Mouse (Mus musculus) lung, postnatal 0 days (tissue): Measurements from ENCODE around the gene Lars2. TPM values are rescaled to one million over a fixed set of nuclear protein-coding genes. Genes with fewer than 3 reads are reported as not detected.
A peak's percentile ranks its signal among the peaks of the same experiment; 100 is the strongest.

Experiments
- ATAC-seq: fragments of 200-750 bp; cut with Nextera tagmentation; 2 replicates; pipeline ENCODE4 v1.8.0; 2017; ENCODE audit warnings: moderate library complexity
- DNase-seq: peaks from one replicate; pipeline ENCODE4 v3.0.0-alpha.2; 2016; ENCODE audit warnings: low spot score
- H3K27ac ChIP-seq: fragments of 300-500 bp; sonication (generic); 2 replicates; pipeline ENCODE4 v1.5.1; 2014; ENCODE audit warnings: antibody characterized with exemption, mild to moderate bottlenecking, low read length, mixed read lengths
- H3K27me3 ChIP-seq: fragments of 300-500 bp; sonication (generic); replicated peaks from 2 replicates; pipeline ENCODE4 v1.6.1; 2014; ENCODE audit warnings: low read length, mixed read lengths; ENCODE audit not compliant: insufficient read depth
- H3K36me3 ChIP-seq: fragments of 300-500 bp; sonication (generic); 2 replicates; pipeline ENCODE4 v1.6.1; 2014; ENCODE audit warnings: low read length, mixed read lengths; ENCODE audit not compliant: insufficient read depth
- H3K4me1 ChIP-seq: fragments of 300-500 bp; sonication (generic); 2 replicates; pipeline ENCODE4 v1.6.1; 2014; ENCODE audit warnings: antibody characterized with exemption, low read depth, low read length, mixed read lengths; ENCODE audit not compliant: insufficient read depth
- H3K4me2 ChIP-seq: fragments of 300-500 bp; sonication (generic); replicated peaks from 2 replicates; pipeline ENCODE4 v1.6.1; 2014; ENCODE audit warnings: low read depth, mild to moderate bottlenecking, low read length, moderate library complexity, mixed read lengths
- H3K4me3 ChIP-seq: fragments of 300-500 bp; sonication (generic); 2 replicates; pipeline ENCODE4 v1.5.1; 2014; ENCODE audit warnings: low read depth, low read length
- H3K9ac ChIP-seq: fragments of 300-500 bp; sonication (generic); replicated peaks from 2 replicates; pipeline ENCODE4 v1.6.1; 2014; ENCODE audit warnings: low read depth, mild to moderate bottlenecking
- H3K9me3 ChIP-seq: fragments of 300-500 bp; sonication (generic); 2 replicates; pipeline ENCODE4 v1.6.1; 2016; ENCODE audit warnings: low read length, mixed read lengths
- CTCF ChIP-seq: IDR thresholded peaks from 2 replicates; pipeline ENCODE4 v1.5.1; 2016; ENCODE audit warnings: antibody characterized with exemption, mild to moderate bottlenecking
- EP300 ChIP-seq: IDR thresholded peaks from 2 replicates; pipeline ENCODE4 v1.6.1; 2016; ENCODE audit warnings: antibody characterized with exemption, mild to moderate bottlenecking, control low read depth
- WGBS: fragments of 180-500 bp; shearing (Covaris S2); extraction: QIAGEN DNeasy Blood & Tissue Kit; methylation state at CpG from one replicate; pipeline ENCODE4 v1.1.7; 2014; 5-methylcytosine and 5-hydroxymethylcytosine counted together
- polyA plus RNA-seq: library from polyadenylated mRNA; unstranded; fragments of >200 nt; fragmentation: Nextera tagmentation; extraction: Ambion mirVana; gene quantifications from 2 replicates; pipeline ENCODE4 v1.2.1, GENCODE M21; 2015

The Lars2 gene
- polyA plus RNA-seq, 1 experiment from 2014 or later: 1,202 TPM

DNA sequence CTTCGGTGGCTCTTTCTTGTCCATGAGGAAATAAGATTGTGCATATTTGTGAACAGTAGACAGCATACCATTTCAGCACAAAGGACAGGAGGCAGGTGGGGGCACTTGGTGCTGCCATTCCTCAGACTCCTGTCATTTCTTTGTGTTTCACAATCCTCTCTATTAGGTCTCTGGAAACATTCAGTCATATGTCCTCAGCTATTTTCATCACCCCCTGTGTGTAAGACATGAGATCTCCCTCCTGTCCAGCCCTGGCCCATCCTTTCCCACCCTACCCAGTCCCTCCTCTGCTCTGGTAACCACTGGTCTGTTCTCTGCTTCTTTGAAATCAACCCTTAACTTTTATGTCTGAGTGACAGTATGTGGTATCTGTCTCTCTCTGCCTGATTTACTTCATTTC is 116.9 kb downstream of the Lars2 start:
- peak; percentile 60 for DNase-seq
- Histone ChIP-seq H3K4me2 (peak overlapping the region; percentile 88), H3K4me1 (peaks cover 34% of the 10 kb centered on the region), H3K36me3 (0 out of 2 replicates have a peak, but pooled peaks cover 4% of the 10 kb centered on the region), H3K9ac (no peak overlapping the region), H3K4me3 (peak overlapping the region; percentile 56), H3K9me3 (no peaks in the 10 kb centered on the region), H3K27me3 (no peaks in the 10 kb centered on the region), H3K27ac (peak overlapping the region; percentile 32; the same call in 1 of the 2 replicates)
- ATAC-seq: peak; percentile 11; the same call in 1 of the 2 replicates
- no peak for TF ChIP-seq CTCF
- peak; percentile 33; the same call in 1 of the 2 replicates for TF ChIP-seq EP300
- 37% methylated on average over 1 of the region's 1 CpGs for WGBS

DNA sequence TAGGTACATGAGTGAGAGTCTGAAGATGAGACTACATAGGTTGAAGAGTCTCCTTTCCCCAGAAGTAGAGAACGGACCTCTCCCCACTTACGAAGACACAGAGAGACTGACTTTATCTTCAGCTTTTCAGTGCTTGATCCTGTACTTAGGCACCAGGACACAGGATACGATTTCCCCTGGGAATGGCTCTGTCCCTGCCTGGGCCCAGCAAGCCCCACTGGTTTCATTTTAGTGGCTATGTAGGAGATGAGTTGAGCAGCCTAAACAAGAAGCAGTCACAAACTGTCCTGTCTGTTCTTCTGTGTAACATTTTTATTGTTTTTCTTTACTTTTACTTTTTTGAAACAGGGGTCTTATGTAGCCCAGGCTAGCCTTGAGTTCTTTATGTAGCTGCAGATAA is 118.1 kb downstream of the Lars2 start:
- Histone ChIP-seq H3K27ac (no peak overlapping the region), H3K9me3 (no peaks in the 10 kb centered on the region), H3K4me2 (peak overlapping the region; percentile 88), H3K27me3 (no peaks in the 10 kb centered on the region), H3K9ac (no peak overlapping the region), H3K36me3 (0 out of 2 replicates have a peak, but pooled peaks cover 4% of the 10 kb centered on the region), H3K4me1 (peaks cover 35% of the 10 kb centered on the region), H3K4me3 (no peak overlapping the region)
- no peak for DNase-seq
- no peak for ATAC-seq
- TF ChIP-seq EP300: no peak
- WGBS: 74% methylated on average over 3 of the region's 3 CpGs

DNA sequence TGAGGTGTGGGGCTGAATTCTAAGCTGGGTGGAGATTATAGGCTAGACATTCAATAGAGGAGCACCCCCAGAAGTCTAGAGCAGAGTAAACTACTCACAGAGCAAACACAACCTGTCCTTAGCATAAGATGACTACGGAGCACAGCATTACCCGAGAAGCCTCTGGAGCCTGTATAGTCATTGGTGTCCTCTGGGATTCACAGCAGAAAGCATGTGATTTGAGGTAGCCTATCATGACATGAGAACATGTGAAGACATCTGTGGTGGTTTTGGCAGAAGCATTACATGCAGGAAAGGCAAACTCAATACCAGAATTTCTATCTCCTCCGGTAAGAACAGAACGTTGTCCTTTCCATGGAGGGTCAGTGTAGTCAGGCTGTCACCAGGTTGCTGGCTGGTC is 118.8 kb downstream of the Lars2 start:
- TF ChIP-seq EP300 (no peak), CTCF (no peak)
- no peak overlapping the region for H3K9ac ChIP-seq
- H3K4me2 ChIP-seq: no peak overlapping the region
- peaks cover 28% of the 10 kb centered on the region for H3K4me1 ChIP-seq
- H3K9me3 ChIP-seq: no peaks in the 10 kb centered on the region
- H3K27ac ChIP-seq: no peak overlapping the region
- WGBS: 73% methylated on average over 4 of the region's 4 CpGs
- ATAC-seq (no peak), DNase-seq (no peak)
- H3K4me3 ChIP-seq: no peak overlapping the region
- no peaks in the 10 kb centered on the region for H3K27me3 ChIP-seq
- H3K36me3 ChIP-seq: 0 out of 2 replicates have a peak, but pooled peaks cover 4% of the 10 kb centered on the region

DNA sequence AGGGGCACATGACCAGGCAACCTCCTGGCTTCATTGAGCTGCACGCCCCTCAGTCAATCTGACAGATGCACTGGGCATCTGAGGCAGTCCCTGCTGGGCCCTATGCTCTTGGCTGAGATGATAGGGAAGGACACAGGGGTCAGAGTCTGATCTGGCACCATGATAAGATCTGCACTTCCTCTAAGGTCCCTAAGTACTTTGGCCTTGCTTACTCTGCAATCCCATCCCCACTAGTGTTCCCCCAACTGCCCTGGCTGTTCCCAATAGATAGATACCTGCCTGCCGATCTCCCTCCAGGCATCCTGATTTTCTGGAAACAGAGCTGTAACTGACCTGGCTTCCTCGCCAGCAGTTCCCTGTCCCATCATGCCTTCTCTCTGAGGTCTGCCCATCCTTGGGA is 119.9 kb downstream of the Lars2 start:
- Histone ChIP-seq H3K9me3 (no peaks in the 10 kb centered on the region), H3K27me3 (no peaks in the 10 kb centered on the region), H3K9ac (no peak overlapping the region), H3K4me3 (no peak overlapping the region), H3K36me3 (0 out of 2 replicates have a peak, but pooled peaks cover 4% of the 10 kb centered on the region), H3K4me2 (no peak overlapping the region), H3K4me1 (peaks cover 20% of the 10 kb centered on the region; the same call in 1 of the 2 replicates), H3K27ac (no peak overlapping the region)
- WGBS: 61% methylated on average over 3 of the region's 3 CpGs
- ATAC-seq (no peak), DNase-seq (no peak)
- TF ChIP-seq CTCF: no peak
- TF ChIP-seq EP300: no peak

DNA sequence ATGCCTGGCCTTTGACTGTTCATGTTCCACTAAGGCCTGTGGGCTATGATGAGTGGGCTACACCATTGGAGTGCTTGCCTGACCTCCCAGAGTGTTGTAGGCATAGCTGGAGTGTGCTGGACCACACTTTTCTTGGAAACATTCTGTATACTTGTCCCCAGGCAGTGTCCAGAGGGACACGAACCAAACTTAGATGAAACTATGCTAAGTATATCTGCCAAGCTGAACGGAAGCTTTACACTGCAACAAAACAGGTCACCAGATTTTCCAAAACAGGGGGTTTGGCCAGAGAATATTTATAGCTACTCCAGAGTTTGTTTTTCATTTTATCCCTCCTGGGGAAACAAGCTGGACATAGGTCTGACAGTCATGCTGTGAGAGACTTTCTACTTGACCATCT is 122.3 kb downstream of the Lars2 start:
- TF ChIP-seq CTCF: no peak
- TF ChIP-seq EP300: no peak
- Histone ChIP-seq H3K27ac (no peak overlapping the region; the same call in 1 of the 2 replicates), H3K9me3 (no peaks in the 10 kb centered on the region), H3K4me3 (no peak overlapping the region), H3K27me3 (no peaks in the 10 kb centered on the region), H3K4me1 (peaks cover 17% of the 10 kb centered on the region; the same call in 1 of the 2 replicates), H3K4me2 (no peak overlapping the region), H3K9ac (no peak overlapping the region), H3K36me3 (0 out of 2 replicates have a peak, but pooled peaks cover 4% of the 10 kb centered on the region)
- ATAC-seq (0 out of 2 replicates have a peak, but pooled peaks have one; percentile 8), DNase-seq (no peak)
- 50% methylated on average over 2 of the region's 2 CpGs for WGBS

DNA sequence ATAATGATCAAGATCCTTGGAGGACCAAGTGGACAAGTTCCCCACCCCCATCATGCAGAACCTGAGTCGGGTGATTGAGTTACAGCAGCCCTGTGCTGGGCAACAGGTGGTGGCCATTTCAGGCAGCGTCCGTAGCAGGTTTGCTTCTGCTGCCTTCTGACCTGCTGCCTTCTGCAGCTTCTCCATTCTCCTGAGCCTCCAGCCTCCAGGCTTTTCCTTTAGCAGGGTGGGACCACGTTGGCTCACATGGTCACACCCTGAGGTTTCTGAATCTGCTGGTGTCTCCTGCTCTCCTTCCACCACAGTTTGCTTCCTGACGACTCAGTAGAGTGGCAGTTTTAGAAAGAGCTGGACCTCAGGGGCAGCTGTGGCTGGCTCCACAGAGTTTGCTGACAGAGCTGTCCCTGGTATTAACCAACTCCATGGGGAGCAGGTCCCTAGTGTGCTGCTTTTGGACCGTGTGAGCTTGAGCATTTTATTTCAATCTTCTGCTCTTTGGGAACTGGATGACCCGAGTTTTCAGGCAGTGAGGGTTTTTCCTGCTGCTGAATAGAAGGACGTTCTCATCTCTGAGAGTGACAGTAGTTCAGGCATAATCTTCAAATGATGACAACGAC is 123.1 kb downstream of the Lars2 start:
- Histone ChIP-seq H3K27ac (no peak overlapping the region; the same call in 1 of the 2 replicates), H3K9me3 (no peaks in the 10 kb centered on the region), H3K4me1 (peaks cover 17% of the 10 kb centered on the region; the same call in 1 of the 2 replicates), H3K4me2 (no peak overlapping the region), H3K27me3 (no peaks in the 10 kb centered on the region), H3K36me3 (0 out of 2 replicates have a peak, but pooled peaks cover 4% of the 10 kb centered on the region), H3K4me3 (no peak overlapping the region), H3K9ac (no peak overlapping the region)
- WGBS: 46% methylated on average over 9 of the region's 9 CpGs
- DNase-seq: no peak
- TF ChIP-seq EP300 (no peak), CTCF (no peak)
- ATAC-seq: no peak
